Mouse (Mus musculus): ENCODE measurements around the gene Srsf6. TPM values are rescaled to one million over a fixed set of nuclear protein-coding genes. Genes with fewer than 3 reads are reported as not detected.

Gene Srsf6
- polyA plus RNA-seq, 1 experiment from 2014 or later: 57.7 TPM

DNA sequence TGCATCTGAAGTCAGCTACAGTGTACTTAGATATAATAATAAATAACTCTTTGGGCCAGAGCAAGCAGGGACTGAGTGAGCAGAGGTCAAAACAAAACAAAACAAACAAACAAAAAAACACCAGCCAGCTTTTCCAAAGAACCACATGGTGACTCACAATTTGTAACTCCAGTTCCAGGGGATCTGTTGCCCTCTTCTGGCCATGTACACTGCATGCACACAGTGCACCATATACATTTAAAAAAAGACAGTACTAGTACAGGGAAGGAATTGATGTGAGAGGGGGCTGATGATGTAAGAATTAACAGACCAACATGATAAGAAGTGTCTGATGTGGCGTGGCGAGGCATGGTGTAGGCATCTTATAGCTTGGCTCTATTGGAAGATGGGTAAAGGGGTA, 25.5 kb downstream of the Srsf6 start:
- no peaks in the 10 kb centered on the region for H3K27me3 ChIP-seq (replicated peaks; ENCODE audit: control insufficient read depth, insufficient read depth, low read length)
- TF ChIP-seq CTCF (IDR thresholded peaks at IDR 0.05; ENCODE audit: low read depth): peak; percentile 49
- H3K4me1 ChIP-seq (replicated peaks; ENCODE audit: control insufficient read depth, insufficient read depth, low read length): no peaks in the 10 kb centered on the region
- H3K27ac ChIP-seq (ENCODE audit: low read depth, low read length): no peak overlapping the region
- H3K9me3 ChIP-seq (ENCODE audit: control insufficient read depth): no peaks in the 10 kb centered on the region
- 90% methylated on average over 2 of the region's 2 CpGs for WGBS
- ATAC-seq: peak; percentile 19; the same call in 1 of the 2 replicates
- no peaks in the 10 kb centered on the region for H3K36me3 ChIP-seq (ENCODE audit: control insufficient read depth, insufficient read depth)
- H3K4me3 ChIP-seq (ENCODE audit: low read depth, low read length): no peak overlapping the region
- no peak overlapping the region for H3K4me2 ChIP-seq (replicated peaks; ENCODE audit: low read depth)
- no peak overlapping the region for H3K9ac ChIP-seq (ENCODE audit: low read depth, low read length)

GRCm38 (mm10) chr2:162961321-162961720, 30.0 kb downstream of the Srsf6 start:
- Histone ChIP-seq H3K36me3 (ENCODE audit: control insufficient read depth, insufficient read depth) (no peaks in the 10 kb centered on the region), H3K4me2 (replicated peaks; ENCODE audit: low read depth) (no peak overlapping the region), H3K27me3 (replicated peaks; ENCODE audit: control insufficient read depth, insufficient read depth, low read length) (no peaks in the 10 kb centered on the region), H3K9me3 (ENCODE audit: control insufficient read depth) (no peaks in the 10 kb centered on the region), H3K4me3 (ENCODE audit: low read depth, low read length) (no peak overlapping the region), H3K9ac (ENCODE audit: low read depth, low read length) (no peak overlapping the region), H3K4me1 (replicated peaks; ENCODE audit: control insufficient read depth, insufficient read depth, low read length) (no peaks in the 10 kb centered on the region), H3K27ac (ENCODE audit: low read depth, low read length) (no peak overlapping the region)
- ATAC-seq: no peak
- TF ChIP-seq CTCF (IDR thresholded peaks at IDR 0.05; ENCODE audit: low read depth): no peak
- WGBS: 65% methylated on average over 9 of the region's 10 CpGs

GRCm38 (mm10) chr2:162966734-162967133, 35.4 kb downstream of the Srsf6 start:
- no peak overlapping the region for H3K9ac ChIP-seq (ENCODE audit: low read depth, low read length)
- H3K4me2 ChIP-seq (replicated peaks; ENCODE audit: low read depth): no peak overlapping the region
- H3K9me3 ChIP-seq (ENCODE audit: control insufficient read depth): no peaks in the 10 kb centered on the region
- no peak overlapping the region for H3K27ac ChIP-seq (ENCODE audit: low read depth, low read length)
- H3K4me3 ChIP-seq (ENCODE audit: low read depth, low read length): no peak overlapping the region
- H3K27me3 ChIP-seq (replicated peaks; ENCODE audit: control insufficient read depth, insufficient read depth, low read length): no peaks in the 10 kb centered on the region
- no peak for TF ChIP-seq CTCF (IDR thresholded peaks at IDR 0.05; ENCODE audit: low read depth)
- no peaks in the 10 kb centered on the region for H3K36me3 ChIP-seq (ENCODE audit: control insufficient read depth, insufficient read depth)
- ATAC-seq: no peak
- H3K4me1 ChIP-seq (replicated peaks; ENCODE audit: control insufficient read depth, insufficient read depth, low read length): no peaks in the 10 kb centered on the region
- WGBS: 85% methylated on average over 2 of the region's 2 CpGs

GRCm38 (mm10) chr2:162968357-162968756, 37.0 kb downstream of the Srsf6 start:
- TF ChIP-seq CTCF (IDR thresholded peaks at IDR 0.05; ENCODE audit: low read depth): peak; percentile 88
- no peaks in the 10 kb centered on the region for H3K9me3 ChIP-seq (ENCODE audit: control insufficient read depth)
- no peaks in the 10 kb centered on the region for H3K27me3 ChIP-seq (replicated peaks; ENCODE audit: control insufficient read depth, insufficient read depth, low read length)
- H3K27ac ChIP-seq (ENCODE audit: low read depth, low read length): no peak overlapping the region
- ATAC-seq: peak; percentile 28; the same call in 1 of the 2 replicates
- no peak overlapping the region for H3K4me3 ChIP-seq (ENCODE audit: low read depth, low read length)
- 0 out of 2 replicates have a peak, but pooled peaks cover under 1% of the 10 kb centered on the region for H3K4me1 ChIP-seq (replicated peaks; ENCODE audit: control insufficient read depth, insufficient read depth, low read length)
- WGBS: 10% methylated on average over 5 of the region's 5 CpGs
- no peak overlapping the region for H3K4me2 ChIP-seq (replicated peaks; ENCODE audit: low read depth)
- H3K9ac ChIP-seq (ENCODE audit: low read depth, low read length): no peak overlapping the region
- H3K36me3 ChIP-seq (ENCODE audit: control insufficient read depth, insufficient read depth): no peaks in the 10 kb centered on the region

GRCm38 (mm10) chr2:162969101-162969500, 37.8 kb downstream of the Srsf6 start:
- Histone ChIP-seq H3K36me3 (ENCODE audit: control insufficient read depth, insufficient read depth) (no peaks in the 10 kb centered on the region), H3K9me3 (ENCODE audit: control insufficient read depth) (no peaks in the 10 kb centered on the region)
- WGBS: 84% methylated on average over 3 of the region's 3 CpGs

GRCm38 (mm10) chr2:162970896-162971295, 39.6 kb downstream of the Srsf6 start:
- no peak overlapping the region for H3K27ac ChIP-seq (ENCODE audit: low read depth, low read length)
- no peaks in the 10 kb centered on the region for H3K27me3 ChIP-seq (replicated peaks; ENCODE audit: control insufficient read depth, insufficient read depth, low read length)
- TF ChIP-seq CTCF (IDR thresholded peaks at IDR 0.05; ENCODE audit: low read depth): no peak
- ATAC-seq: no peak
- 0 out of 2 replicates have a peak, but pooled peaks cover 7% of the 10 kb centered on the region for H3K4me1 ChIP-seq (replicated peaks; ENCODE audit: control insufficient read depth, insufficient read depth, low read length)
- no peaks in the 10 kb centered on the region for H3K36me3 ChIP-seq (ENCODE audit: control insufficient read depth, insufficient read depth)
- H3K4me3 ChIP-seq (ENCODE audit: low read depth, low read length): no peak overlapping the region
- no peaks in the 10 kb centered on the region for H3K9me3 ChIP-seq (ENCODE audit: control insufficient read depth)
- no peak overlapping the region for H3K4me2 ChIP-seq (replicated peaks; ENCODE audit: low read depth)
- H3K9ac ChIP-seq (ENCODE audit: low read depth, low read length): no peak overlapping the region
- 74% methylated on average over 6 of the region's 6 CpGs for WGBS

More at GRCm38 (mm10) chr2:162969101-162969500, 37.8 kb downstream of the Srsf6 start:
- TF ChIP-seq CTCF (IDR thresholded peaks at IDR 0.05; ENCODE audit: low read depth): no peak
- H3K27ac ChIP-seq (ENCODE audit: low read depth, low read length): no peak overlapping the region
- no peak overlapping the region for H3K4me3 ChIP-seq (ENCODE audit: low read depth, low read length)
- 0 out of 2 replicates have a peak, but pooled peaks cover 7% of the 10 kb centered on the region for H3K4me1 ChIP-seq (replicated peaks; ENCODE audit: control insufficient read depth, insufficient read depth, low read length)
- no peak for ATAC-seq
- no peak overlapping the region for H3K4me2 ChIP-seq (replicated peaks; ENCODE audit: low read depth)
- no peak overlapping the region for H3K9ac ChIP-seq (ENCODE audit: low read depth, low read length)
- no peaks in the 10 kb centered on the region for H3K27me3 ChIP-seq (replicated peaks; ENCODE audit: control insufficient read depth, insufficient read depth, low read length)

DNA sequence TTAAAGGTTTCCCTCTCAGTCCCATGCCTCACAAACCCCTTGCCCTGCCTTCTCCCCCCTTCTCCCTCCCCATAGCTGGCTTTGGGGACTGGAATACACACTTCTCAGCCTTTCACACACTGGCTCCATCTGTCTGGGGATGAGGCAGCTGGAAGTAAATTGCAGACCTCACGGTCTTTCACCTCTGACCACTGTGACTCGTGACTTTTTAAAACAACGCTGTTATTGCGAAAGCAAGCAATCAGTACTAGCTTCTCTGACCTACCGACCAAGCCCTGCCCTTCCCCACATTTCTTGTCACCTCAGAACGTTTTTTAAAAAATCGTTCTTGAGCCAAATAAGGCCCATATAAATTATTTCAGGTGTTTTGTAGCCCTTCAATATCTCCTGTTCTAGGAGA, 41.4 kb downstream of the Srsf6 start:
- Histone ChIP-seq H3K4me3 (ENCODE audit: low read depth, low read length) (no peak overlapping the region), H3K4me2 (replicated peaks; ENCODE audit: low read depth) (no peak overlapping the region), H3K9me3 (ENCODE audit: control insufficient read depth) (no peaks in the 10 kb centered on the region), H3K36me3 (ENCODE audit: control insufficient read depth, insufficient read depth) (no peaks in the 10 kb centered on the region), H3K27ac (ENCODE audit: low read depth, low read length) (0 out of 2 replicates have a peak overlapping the region, but pooled peaks have one; percentile 5), H3K4me1 (replicated peaks; ENCODE audit: control insufficient read depth, insufficient read depth, low read length) (0 out of 2 replicates have a peak, but pooled peaks cover 7% of the 10 kb centered on the region), H3K27me3 (replicated peaks; ENCODE audit: control insufficient read depth, insufficient read depth, low read length) (no peaks in the 10 kb centered on the region), H3K9ac (ENCODE audit: low read depth, low read length) (no peak overlapping the region)
- ATAC-seq: peak; percentile 66
- 20% methylated on average over 7 of the region's 7 CpGs for WGBS
- 0 out of 2 replicates have a peak, but pooled peaks have one; percentile 11 for TF ChIP-seq CTCF (IDR thresholded peaks at IDR 0.05; ENCODE audit: low read depth)
